Mouse (Mus musculus) bone marrow, adult 2 months (tissue): Measurements from ENCODE around the gene Capzb. TPM values are rescaled to one million over a fixed set of nuclear protein-coding genes. Genes with fewer than 3 reads are reported as not detected.

Source experiments
- H3K27ac ChIP-seq: fragments of 200-500 bp; 2 replicates; pipeline ENCODE4 v1.5.1; 2012; ENCODE audit warnings: low read depth, mild to moderate bottlenecking, control low read depth, inconsistent platforms, low read length; ENCODE audit not compliant: control insufficient read depth, poor library complexity, insufficient read depth
- H3K4me1 ChIP-seq: fragments of 200-500 bp; 2 replicates; pipeline ENCODE4 v1.6.1; 2011; ENCODE audit warnings: low read length; ENCODE audit not compliant: control insufficient read depth, insufficient read depth
- H3K4me3 ChIP-seq: fragments of 200-500 bp; replicated peaks from 2 replicates; pipeline ENCODE3; 2011; ENCODE audit warnings: mild to moderate bottlenecking, low read depth, low read length, control low read depth; ENCODE audit not compliant: control insufficient read depth
- CTCF ChIP-seq: fragments of 200-500 bp; IDR thresholded peaks from 2 replicates; pipeline ENCODE4 v1.5.1; 2011; ENCODE audit warnings: low read length, control low read depth; ENCODE audit not compliant: control insufficient read depth, insufficient read depth
- POLR2A ChIP-seq: fragments of 200-500 bp; IDR thresholded peaks from 2 replicates; pipeline ENCODE4 v1.6.1; 2011; ENCODE audit warnings: low read depth, mild to moderate bottlenecking, control low read depth, low read length, borderline replicate concordance; ENCODE audit not compliant: control insufficient read depth
- WGBS: fragments of 180-500 bp; shearing (Covaris S2); methylation state at CpG from one replicate; pipeline ENCODE4 v1.1.7; 2018; 5-methylcytosine and 5-hydroxymethylcytosine counted together
- polyA plus RNA-seq: library from polyadenylated mRNA; stranded (reverse); fragments of >200 nt; gene quantifications from 2 replicates; pipeline ENCODE4 v1.2.4, GENCODE M21; 2011; ENCODE audit warnings: low replicate concordance; ENCODE audit not compliant: missing spikeins, insufficient read depth, insufficient read length

The Capzb gene
- polyA plus RNA-seq, 1 experiment: 160 TPM

DNA sequence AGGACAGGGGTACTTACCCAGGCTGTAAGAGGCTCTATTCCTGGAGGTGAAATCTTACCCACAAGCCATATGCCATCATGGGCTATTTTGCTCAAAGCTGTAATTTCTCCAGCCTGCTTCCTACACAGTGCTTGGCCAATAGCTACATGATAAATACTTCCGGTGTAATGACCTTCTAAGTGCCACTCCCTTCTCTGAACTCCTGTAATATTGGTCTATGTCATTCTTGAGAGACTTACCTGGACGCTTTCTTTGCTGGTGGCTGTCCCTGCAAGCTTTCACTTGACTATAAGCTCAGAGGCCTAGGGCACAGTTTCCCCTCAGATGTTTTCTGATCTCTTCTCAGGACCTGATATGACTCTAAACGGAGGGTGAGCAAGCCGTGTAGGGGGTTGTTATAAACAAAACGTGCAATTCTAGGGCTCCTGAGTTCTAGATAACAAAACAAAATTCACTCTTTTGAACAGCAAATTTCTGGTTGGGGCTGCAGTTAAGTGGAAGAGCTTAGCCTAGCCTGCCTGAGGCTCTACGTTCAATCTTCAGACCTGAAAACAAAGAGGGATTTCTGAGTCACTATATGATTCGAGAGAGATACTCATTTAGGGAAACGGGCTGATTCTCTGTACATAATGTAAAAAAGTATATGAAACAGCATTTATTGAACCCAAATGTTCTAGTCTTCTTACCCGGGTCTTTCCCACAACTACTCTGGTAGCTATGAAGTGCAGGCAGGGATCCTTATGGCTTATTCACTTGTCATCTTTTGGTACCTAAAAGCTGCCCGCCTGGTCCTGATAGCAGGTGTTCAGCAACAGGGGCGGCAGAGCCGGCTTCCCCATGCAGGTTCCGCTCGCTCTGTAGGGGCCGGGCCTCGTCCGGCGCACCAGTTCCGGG lies 847 bp upstream of the Capzb start:
- Histone ChIP-seq H3K4me3 (peak overlapping the region; percentile 99), H3K4me1 (peaks cover 15% of the 10 kb centered on the region), H3K27ac (peak overlapping the region; percentile 100)
- no peak for TF ChIP-seq POLR2A
- TF ChIP-seq CTCF: no peak
- WGBS: 3% methylated on average over 19 of the region's 19 CpGs

GRCm38 (mm10) chr4:139193176-139194093 lies 736 bp downstream of the Capzb start:
- TF ChIP-seq CTCF (no peak), POLR2A (no peak)
- 2% methylated on average over 35 of the region's 35 CpGs for WGBS
- Histone ChIP-seq H3K27ac (peak overlapping the region; percentile 80), H3K4me1 (peaks cover 24% of the 10 kb centered on the region), H3K4me3 (peak overlapping the region; percentile 73)

DNA sequence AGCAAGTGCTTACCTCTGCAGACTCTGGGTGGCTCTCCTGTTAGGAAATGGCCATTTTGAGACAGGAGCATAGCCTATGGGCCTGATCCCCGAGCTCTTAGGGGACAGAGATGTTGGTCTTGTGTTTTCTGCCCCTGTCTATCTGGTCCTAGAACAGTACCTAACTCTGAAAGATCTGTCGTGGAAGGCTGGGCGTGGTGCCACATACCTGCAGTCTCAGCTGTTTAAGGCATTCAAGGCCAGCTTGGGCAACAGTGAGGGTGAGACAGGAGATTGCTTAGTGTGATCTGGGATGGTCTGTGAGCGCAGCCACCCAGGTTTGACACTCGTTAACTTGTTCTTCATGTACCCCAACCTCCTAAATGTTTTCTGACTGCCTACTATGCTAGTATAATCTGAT lies 2.4 kb downstream of the Capzb start:
- Histone ChIP-seq H3K4me1 (peaks cover 29% of the 10 kb centered on the region), H3K27ac (no peak overlapping the region), H3K4me3 (no peak overlapping the region)
- 62% methylated on average over 5 of the region's 5 CpGs for WGBS
- TF ChIP-seq POLR2A: no peak
- no peak for TF ChIP-seq CTCF

DNA sequence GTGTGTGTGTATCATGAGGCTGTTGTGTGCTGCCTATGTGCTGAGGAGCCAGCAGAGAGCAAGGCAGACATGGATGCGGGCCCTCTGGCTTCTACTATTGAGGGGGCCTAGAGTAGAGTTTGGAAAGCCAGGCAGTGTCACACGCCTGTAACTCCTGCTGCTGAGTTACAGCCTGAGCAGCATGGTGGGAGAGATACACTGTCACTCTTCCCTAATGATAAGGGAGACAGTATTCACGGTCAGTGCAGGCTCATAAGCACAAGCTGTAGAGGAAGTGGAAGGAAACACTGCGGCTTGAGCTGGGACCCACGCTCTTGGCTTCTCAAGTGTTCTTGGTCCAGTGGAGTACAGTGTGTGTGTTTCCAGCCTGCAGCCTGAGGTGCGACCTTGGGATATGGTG lies 3.8 kb downstream of the Capzb start:
- peak overlapping the region; percentile 5; the same call in 1 of the 2 replicates for H3K27ac ChIP-seq
- H3K4me3 ChIP-seq: no peak overlapping the region
- 8% methylated on average over 6 of the region's 6 CpGs for WGBS
- TF ChIP-seq CTCF (no peak), POLR2A (no peak)
- H3K4me1 ChIP-seq: peaks cover 27% of the 10 kb centered on the region

DNA sequence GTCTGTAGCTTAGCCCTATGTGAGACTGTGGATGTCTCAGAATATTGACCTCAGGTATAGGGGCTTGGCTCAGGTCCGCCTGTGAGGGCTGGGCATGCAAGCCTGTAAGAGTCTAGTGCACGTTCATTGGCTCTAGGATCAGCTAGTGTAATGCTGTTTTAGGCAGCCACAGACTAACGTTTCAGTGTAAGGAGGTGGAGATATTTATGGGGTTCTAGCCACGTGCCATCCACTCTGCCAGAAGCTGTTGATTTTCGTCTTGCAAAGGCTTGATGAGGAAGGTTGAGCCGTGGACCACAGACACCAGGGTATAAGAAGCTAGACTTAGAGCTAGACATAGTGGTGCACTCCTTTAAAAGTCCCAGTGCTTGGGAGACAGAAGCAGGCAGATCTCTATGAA lies 4.2 kb downstream of the Capzb start:
- Histone ChIP-seq H3K4me3 (no peak overlapping the region), H3K27ac (no peak overlapping the region), H3K4me1 (peaks cover 28% of the 10 kb centered on the region)
- no peak for TF ChIP-seq POLR2A
- no peak for TF ChIP-seq CTCF
- WGBS: 10% methylated on average over 6 of the region's 6 CpGs

- TF ChIP-seq POLR2A: no peak
- no peak for TF ChIP-seq CTCF
- Histone ChIP-seq H3K4me3 (no peak overlapping the region), H3K4me1 (peaks cover 29% of the 10 kb centered on the region), H3K27ac (peak overlapping the region; percentile 11; the same call in 1 of the 2 replicates)
- WGBS: 34% methylated on average over 5 of the region's 5 CpGs
These were observed 4.8 kb downstream of the Capzb start for GRCm38 (mm10) chr4:139197453-139197852.

- H3K27ac ChIP-seq: peak overlapping the region; percentile 87
- peaks cover 33% of the 10 kb centered on the region for H3K4me1 ChIP-seq
- H3K4me3 ChIP-seq: no peak overlapping the region
- TF ChIP-seq CTCF (peak; percentile 34; the same call in 1 of the 2 replicates), POLR2A (no peak)
- 22% methylated on average over 9 of the region's 9 CpGs for WGBS
These were observed 5.4 kb downstream of the Capzb start for GRCm38 (mm10) chr4:139198004-139198689.

DNA sequence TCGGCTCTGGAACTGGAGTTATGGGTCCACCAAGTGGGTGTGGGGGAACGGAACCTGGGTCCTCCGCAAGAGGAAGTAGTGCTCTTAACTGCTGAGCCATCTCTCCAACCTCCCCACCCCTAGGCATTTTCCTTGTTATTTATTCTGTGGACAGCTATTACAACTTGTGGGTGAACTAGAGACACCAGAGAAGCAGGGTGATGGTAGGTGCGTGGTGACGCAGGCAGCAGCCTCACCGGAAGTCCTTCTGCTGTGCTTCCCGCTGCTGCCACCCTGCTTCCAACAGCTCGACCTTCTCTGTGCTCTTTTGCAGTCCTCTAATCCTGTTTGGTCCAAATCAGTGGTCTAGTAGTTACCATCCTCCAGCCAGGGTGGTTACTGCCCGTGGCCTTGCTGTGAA lies 6.4 kb downstream of the Capzb start:
- 10% methylated on average over 9 of the region's 9 CpGs for WGBS
- H3K4me3 ChIP-seq: peak overlapping the region; percentile 27

More for the DNA sequence above, 6.4 kb downstream of the Capzb start:
- TF ChIP-seq CTCF (peak; percentile 14; the same call in 1 of the 2 replicates), POLR2A (no peak)
- Histone ChIP-seq H3K4me1 (peaks cover 36% of the 10 kb centered on the region), H3K27ac (peak overlapping the region; percentile 87)
